Mouse (Mus musculus) kidney, adult 2 months (tissue): ENCODE data around the gene Akap6.
"Not testable (repeated sequence)": the region's sequence is repeated elsewhere in the genome, so short reads cannot be mapped to it uniquely, and the experiment has no call there.

Experiments
- CTCF ChIP-seq: fragments of 200-500 bp; conservative IDR thresholded peaks from 2 replicates; pipeline ENCODE4 v1.5.1; 2011; ENCODE audit warnings: low read depth, mild to moderate bottlenecking, control low read depth, low read length, moderate library complexity, mixed read lengths; ENCODE audit not compliant: insufficient read depth, insufficient read length
- POLR2A ChIP-seq: fragments of 200-500 bp; IDR thresholded peaks from one replicate; pipeline ENCODE4 v1.6.1; 2011; ENCODE audit warnings: low read depth, low read length, control low read depth

DNA sequence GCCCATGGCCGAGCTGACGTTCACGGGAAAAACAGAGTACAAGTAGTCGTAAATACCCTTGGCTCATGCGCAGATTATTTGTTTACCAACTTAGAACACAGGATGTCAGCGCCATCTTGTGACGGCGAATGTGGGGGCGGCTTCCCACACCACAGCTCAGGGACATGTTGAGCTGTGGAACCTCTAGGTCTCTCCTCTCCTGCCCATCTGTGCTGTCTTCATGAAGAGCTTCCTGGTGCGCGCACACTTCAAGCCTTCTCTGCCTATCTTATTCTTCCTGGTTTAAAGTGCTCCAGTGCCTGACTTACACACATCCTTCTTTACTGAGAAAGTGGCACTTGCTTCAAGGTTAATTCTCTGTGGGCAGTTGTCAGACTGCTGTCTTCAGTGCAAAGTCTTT lies 36.0 kb downstream of the Akap6 start:
- TF ChIP-seq CTCF, POLR2A: not testable (repeated sequence)
